Mouse (Mus musculus) adrenal gland, adult (tissue): ENCODE measurements at regions not wholly inside any gene's neighbourhood (a gene's known extent, or its start where the extent isn't known, plus 50 kb on each side); places are given as distances from the start of the nearest gene placed in this dataset.

ENCODE experiments used
- DNase-seq, 2 experiments: peaks; one replicate each; pipeline ENCODE4 v3.0.0; 2022 to 2023; ENCODE audit warnings: low spot score in 1 of 2; ENCODE audit not compliant: inconsistent age in 2 of 2

- DNase-seq, result no peak
Measured at GRCm38 (mm10) chr15:11716168-11716842, 190.8 kb downstream of the Npr3 start.

- DNase-seq, result no peak
Measured at GRCm38 (mm10) chr15:11712481-11713274, 194.4 kb downstream of the Npr3 start.

- no peak for DNase-seq
Measured at GRCm38 (mm10) chr15:11701246-11701645, 205.8 kb downstream of the Npr3 start.

- DNase-seq, result no peak
Measured at GRCm38 (mm10) chr15:11699929-11700328, 207.2 kb downstream of the Npr3 start.

GRCm38 (mm10) chr15:11697060-11697459 lies 210.0 kb downstream of the Npr3 start:
- DNase-seq, result no peak

- no peak for DNase-seq
Measured at GRCm38 (mm10) chr15:11693772-11694270, 213.3 kb downstream of the Npr3 start.

- DNase-seq, result no peak
Measured at GRCm38 (mm10) chr15:11664839-11665379, 242.2 kb downstream of the Npr3 start.

- no peak for DNase-seq
Measured at GRCm38 (mm10) chr15:11655168-11655567, 251.9 kb downstream of the Npr3 start.

- no peak for DNase-seq
Measured at GRCm38 (mm10) chr15:11646241-11646640, 246.8 kb upstream of the Tars start.

- no peak for DNase-seq
Measured at GRCm38 (mm10) chr15:11644779-11645178, 245.3 kb upstream of the Tars start.

GRCm38 (mm10) chr15:11630654-11631053 lies 231.2 kb upstream of the Tars start:
- DNase-seq, result no peak

- DNase-seq, result no peak
Measured at GRCm38 (mm10) chr15:11626433-11626832, 227.0 kb upstream of the Tars start.

GRCm38 (mm10) chr15:11612416-11612815 lies 213.0 kb upstream of the Tars start:
- no peak for DNase-seq

- no peak for DNase-seq
Measured at GRCm38 (mm10) chr15:11610043-11610670, 210.7 kb upstream of the Tars start.

GRCm38 (mm10) chr15:11607489-11607888 lies 208.0 kb upstream of the Tars start:
- DNase-seq, result no peak

GRCm38 (mm10) chr15:11605677-11606076 lies 206.2 kb upstream of the Tars start:
- DNase-seq, result no peak

- no peak for DNase-seq
Measured at GRCm38 (mm10) chr15:11597021-11597420, 197.6 kb upstream of the Tars start.

GRCm38 (mm10) chr15:11590542-11591116 lies 191.2 kb upstream of the Tars start:
- peak in 1 of 2 experiments; percentile 72 for DNase-seq

- no peak for DNase-seq
Measured at GRCm38 (mm10) chr15:11589795-11590194, 190.3 kb upstream of the Tars start.

GRCm38 (mm10) chr15:11586384-11586783 lies 186.9 kb upstream of the Tars start:
- no peak for DNase-seq

- no peak for DNase-seq
Measured at GRCm38 (mm10) chr15:11584155-11584554, 184.7 kb upstream of the Tars start.
